Mouse (Mus musculus) urinary bladder, adult 2 months (tissue): Measurements from ENCODE around the gene B3galt1. TPM values are rescaled to one million over a fixed set of nuclear protein-coding genes. Genes with fewer than 3 reads are reported as not detected.

Experiments
- DNase-seq: peaks from one replicate; pipeline ENCODE4 v3.0.0; 2022; ENCODE audit warnings: low spot score
- polyA plus RNA-seq: library from polyadenylated mRNA; depleted of rRNA; stranded (reverse); fragments of >200 nt; gene quantifications from 2 replicates; pipeline ENCODE4 v1.2.3, GENCODE M21; 2012; rRNA removed

Gene B3galt1
- polyA plus RNA-seq, 1 experiment: 2.3 TPM

GRCm38 (mm10) chr2:68053243-68053642, 487.6 kb downstream of the B3galt1 start:
- DNase-seq: no peak

- no peak for DNase-seq
These were observed 495.7 kb downstream of the B3galt1 start for GRCm38 (mm10) chr2:68061341-68061740.

- DNase-seq: no peak
These were observed 514.0 kb downstream of the B3galt1 start for GRCm38 (mm10) chr2:68079426-68080360.

- no peak for DNase-seq
These were observed 515.2 kb downstream of the B3galt1 start for GRCm38 (mm10) chr2:68080872-68081280.

- DNase-seq: no peak
These were observed 518.8 kb downstream of the B3galt1 start for GRCm38 (mm10) chr2:68084483-68084882.

- DNase-seq: no peak
These were observed 520.4 kb downstream of the B3galt1 start for GRCm38 (mm10) chr2:68086101-68086500.

GRCm38 (mm10) chr2:68091559-68091958, 525.9 kb downstream of the B3galt1 start:
- no peak for DNase-seq

GRCm38 (mm10) chr2:68104641-68105040, 539.0 kb downstream of the B3galt1 start:
- no peak for DNase-seq

GRCm38 (mm10) chr2:68118076-68118475, 552.4 kb downstream of the B3galt1 start:
- DNase-seq: no peak

- no peak for DNase-seq
These were observed 559.1 kb downstream of the B3galt1 start for GRCm38 (mm10) chr2:68124751-68125150.

- DNase-seq: no peak
These were observed 575.4 kb downstream of the B3galt1 start for GRCm38 (mm10) chr2:68141094-68141493.

GRCm38 (mm10) chr2:68143292-68143691, 577.6 kb downstream of the B3galt1 start:
- DNase-seq: no peak

GRCm38 (mm10) chr2:68159751-68160150, 594.1 kb downstream of the B3galt1 start:
- DNase-seq: no peak

- DNase-seq: no peak
These were observed 594.9 kb downstream of the B3galt1 start for GRCm38 (mm10) chr2:68160566-68160965.

- DNase-seq: no peak
These were observed 596.3 kb downstream of the B3galt1 start for GRCm38 (mm10) chr2:68162012-68162411.

- no peak for DNase-seq
These were observed 605.6 kb downstream of the B3galt1 start for GRCm38 (mm10) chr2:68171306-68171705.

Other genes starting within 250 kb of the B3galt1 start
- not detected in 2 replicates for gene Gm21830, start 152.1 kb upstream of the B3galt1 start, polyA plus RNA-seq
- not detected in 2 replicates for gene Gm26727, start 132.7 kb upstream of the B3galt1 start, polyA plus RNA-seq
- gene Xirp2, start 119.9 kb upstream of the B3galt1 start, polyA plus RNA-seq: not detected in 2 replicates